27 mouse cellular contexts compared by ENCODE assay signal in the genomic region with DNA sequence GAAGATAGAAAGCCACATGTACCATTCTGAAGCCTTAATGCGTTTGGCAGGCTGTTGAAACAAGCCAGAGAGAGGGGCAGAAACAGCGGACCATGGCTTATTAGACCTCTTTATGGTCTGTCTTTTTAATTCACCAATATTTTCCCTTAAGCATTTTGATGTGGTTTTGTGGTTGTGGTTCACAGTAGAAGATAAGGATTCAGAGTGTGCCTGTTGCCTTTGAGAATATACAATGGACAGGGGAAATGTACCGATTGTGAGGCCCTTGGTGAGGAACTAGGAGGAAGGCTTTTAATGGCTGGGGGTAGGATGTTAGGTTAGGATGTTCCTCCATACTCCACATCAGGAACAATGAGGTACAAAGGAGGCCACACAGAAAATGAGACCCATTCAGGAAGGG.
DNase-seq lines count a peak whose midpoint lies in the region; ATAC-seq and TF ChIP-seq lines count a peak whose summit lies in the region.
"Had no signal": no experiment of that assay in that cellular context is flagged by ENCODE, and none has a peak within 500 bp of the region (broad histone marks: within the 10 kb centered on the region; RNA-seq: fewer than 3 reads in every experiment).

No protein-coding gene starts in this region.

- no peak overlapping the region for H3K4me2 ChIP-seq in midbrain, embryonic 13.5 days (replicated peaks)
- H3K4me2 ChIP-seq: forebrain, embryonic 13.5 days; heart, embryonic 13.5 days; hindbrain, embryonic 14.5 days had no signal

- WGBS in midbrain, embryonic 13.5 days, result 94% methylated on average over 3 of the region's 3 CpGs

- ATAC-seq in G1E (ENCODE audit: extremely low read depth, insufficient number of reproducible peaks, low FRiP score, poor library complexity, severe bottlenecking), result peak; percentile 28; the same call in 1 of the 2 replicates
- peak; percentile 52 for ATAC-seq in megakaryocyte-erythroid progenitor cell, adult 5-6 weeks (replicated peaks; ENCODE audit: low FRiP score, low TSS enrichment, poor library complexity, severe bottlenecking)
- ATAC-seq in midbrain, embryonic 13.5 days, result no peak
- ATAC-seq: activated CD4-positive, CD25-positive, alpha-beta regulatory T cell, adult 4 months; forebrain, embryonic 13.5 days; forebrain, embryonic 16.5 days; hindbrain, postnatal 0 days; inflammation-experienced regulatory T-cells, adult 6 months had no signal

- TF ChIP-seq CTCF in G1E (IDR thresholded peaks at IDR 0.05; ENCODE audit: low read depth, low read length), result no peak

- H3K4me3 ChIP-seq in G1E (ENCODE audit: low read depth, low read length), result no peak overlapping the region
- H3K4me3 ChIP-seq in midbrain, embryonic 13.5 days (replicated peaks), result no peak overlapping the region
- H3K4me3 ChIP-seq: forebrain, embryonic 10.5 days; forebrain, embryonic 13.5 days; heart, adult 2 months; heart, embryonic 10.5 days; heart, embryonic 13.5 days had no signal

- H3K9ac ChIP-seq in midbrain, embryonic 13.5 days (replicated peaks), result no peak overlapping the region
- H3K9ac ChIP-seq: forebrain, embryonic 13.5 days; heart, embryonic 13.5 days; hindbrain, embryonic 14.5 days had no signal

- DNase-seq in lung, postnatal 25 days (ENCODE audit: low spot score), result peak; percentile 8
- DNase-seq in lung, adult 18-20 months, result no peak
- DNase-seq in G1E (ENCODE audit: low spot score) (no peak), MEL-GATA-1-ER (ENCODE audit: extremely low read depth, low read depth) (peak; percentile 51)
- DNase-seq in kidney, adult 18-20 months, result no peak
- DNase-seq: adrenal gland, postnatal 10 days; adrenal gland, postnatal 36 days; cerebellum, adult 11 months; cerebellum, adult 2 months; cerebellum, adult 9-11 months; cerebellum, postnatal 36 days; gastrocnemius, postnatal 10 days; gastrocnemius, postnatal 36 days; heart, adult 2 months; heart, postnatal 14 days; heart, postnatal 4 days had no signal

- no peaks in the 10 kb centered on the region for H3K9me3 ChIP-seq in G1E (replicated peaks)
- no peaks in the 10 kb centered on the region for H3K9me3 ChIP-seq in midbrain, embryonic 13.5 days
- H3K9me3 ChIP-seq: forebrain, embryonic 10.5 days; forebrain, embryonic 13.5 days; heart, embryonic 10.5 days; heart, embryonic 13.5 days had no signal

- no peaks in the 10 kb centered on the region for H3K36me3 ChIP-seq in G1E (replicated peaks)
- no peaks in the 10 kb centered on the region for H3K36me3 ChIP-seq in midbrain, embryonic 13.5 days
- H3K36me3 ChIP-seq: forebrain, embryonic 10.5 days; heart, embryonic 10.5 days; heart, embryonic 13.5 days had no signal

- no peaks in the 10 kb centered on the region for H3K27me3 ChIP-seq in G1E (ENCODE audit: insufficient read depth, low read length)
- peaks cover 3% of the 10 kb centered on the region; the same call in 1 of the 2 replicates for H3K27me3 ChIP-seq in midbrain, embryonic 13.5 days
- H3K27me3 ChIP-seq: heart, embryonic 13.5 days had no signal

- no peak overlapping the region for H3K27ac ChIP-seq in midbrain, embryonic 13.5 days
- H3K27ac ChIP-seq: forebrain, embryonic 10.5 days; forebrain, embryonic 13.5 days; heart, adult 2 months; heart, embryonic 10.5 days; heart, embryonic 13.5 days; hindbrain, embryonic 14.5 days; hindbrain, postnatal 0 days had no signal

- peaks cover 20% of the 10 kb centered on the region for H3K4me1 ChIP-seq in G1E (ENCODE audit: insufficient read depth, low read depth, low read length)
- H3K4me1 ChIP-seq in midbrain, embryonic 13.5 days (replicated peaks), result peaks cover 9% of the 10 kb centered on the region; the same call in 1 of the 2 replicates
- H3K4me1 ChIP-seq: heart, embryonic 10.5 days; heart, embryonic 13.5 days had no signal

Comparison
In these comparisons a context has a peak if more than half of its experiments do, and no peak if none do; other contexts are left out.
1. DNase-seq: peak in lung, postnatal 25 days (single experiment) and MEL-GATA-1-ER (single experiment); none in lung, adult 18-20 months (0 of 2), G1E (single experiment) and kidney, adult 18-20 months (single experiment).